Mouse (Mus musculus): Measurements from ENCODE around the gene Nkd2. TPM values are rescaled to one million over a fixed set of nuclear protein-coding genes. Genes with fewer than 3 reads are reported as not detected.

The Nkd2 gene
- polyA plus RNA-seq, 1 experiment from 2014 or later = 3.0 TPM

- ATAC-seq (ENCODE audit: insufficient number of reproducible peaks, insufficient read depth, low FRiP score, low read depth) = no peak
- no peak overlapping the region for H3K27ac ChIP-seq (ENCODE audit: low read length)
Observed at GRCm38 (mm10) chr13:73773519-73774205, 73.8 kb downstream of the Nkd2 start.

GRCm38 (mm10) chr13:73772655-73773054 lies 74.8 kb downstream of the Nkd2 start:
- Histone ChIP-seq H3K4me1 (ENCODE audit: control insufficient read depth, insufficient read depth, low read length) (peaks cover 24% of the 10 kb centered on the region), H3K36me3 (ENCODE audit: control insufficient read depth, insufficient read depth, low read length) (no peaks in the 10 kb centered on the region), H3K4me2 (replicated peaks; ENCODE audit: low read depth, low read length) (no peak overlapping the region), H3K27me3 (ENCODE audit: control insufficient read depth, insufficient read depth, low read length) (no peaks in the 10 kb centered on the region), H3K27ac (ENCODE audit: low read length) (no peak overlapping the region; the same call in 1 of the 2 replicates), H3K4me3 (ENCODE audit: low read depth, low read length) (no peak overlapping the region), H3K9me3 (ENCODE audit: control insufficient read depth, low read depth, low read length) (no peaks in the 10 kb centered on the region), H3K9ac (replicated peaks; ENCODE audit: low read depth, low read length) (no peak overlapping the region)
- ATAC-seq (ENCODE audit: insufficient number of reproducible peaks, insufficient read depth, low FRiP score, low read depth) = peak; percentile 56; the same call in 1 of the 2 replicates
- WGBS = 31% methylated on average over 2 of the region's 2 CpGs

More at GRCm38 (mm10) chr13:73773519-73774205, 73.8 kb downstream of the Nkd2 start:
- Histone ChIP-seq H3K9me3 (ENCODE audit: control insufficient read depth, low read depth, low read length) (no peaks in the 10 kb centered on the region), H3K4me2 (replicated peaks; ENCODE audit: low read depth, low read length) (no peak overlapping the region), H3K9ac (replicated peaks; ENCODE audit: low read depth, low read length) (no peak overlapping the region), H3K4me1 (ENCODE audit: control insufficient read depth, insufficient read depth, low read length) (peaks cover 24% of the 10 kb centered on the region), H3K27me3 (ENCODE audit: control insufficient read depth, insufficient read depth, low read length) (no peaks in the 10 kb centered on the region), H3K36me3 (ENCODE audit: control insufficient read depth, insufficient read depth, low read length) (no peaks in the 10 kb centered on the region), H3K4me3 (ENCODE audit: low read depth, low read length) (no peak overlapping the region)
- WGBS = 70% methylated on average over 4 of the region's 4 CpGs

GRCm38 (mm10) chr13:73771131-73771530 lies 76.3 kb downstream of the Nkd2 start:
- no peak overlapping the region for H3K4me2 ChIP-seq (replicated peaks; ENCODE audit: low read depth, low read length)
- H3K9ac ChIP-seq (replicated peaks; ENCODE audit: low read depth, low read length) = no peak overlapping the region
- no peak overlapping the region for H3K4me3 ChIP-seq (ENCODE audit: low read depth, low read length)
- H3K27me3 ChIP-seq (ENCODE audit: control insufficient read depth, insufficient read depth, low read length) = no peaks in the 10 kb centered on the region
- 52% methylated on average over 3 of the region's 3 CpGs for WGBS
- ATAC-seq (ENCODE audit: insufficient number of reproducible peaks, insufficient read depth, low FRiP score, low read depth) = no peak
- H3K36me3 ChIP-seq (ENCODE audit: control insufficient read depth, insufficient read depth, low read length) = no peaks in the 10 kb centered on the region
- no peaks in the 10 kb centered on the region for H3K9me3 ChIP-seq (ENCODE audit: control insufficient read depth, low read depth, low read length)
- peaks cover 27% of the 10 kb centered on the region for H3K4me1 ChIP-seq (ENCODE audit: control insufficient read depth, insufficient read depth, low read length)
- H3K27ac ChIP-seq (ENCODE audit: low read length) = no peak overlapping the region

GRCm38 (mm10) chr13:73769916-73770682 lies 77.3 kb downstream of the Nkd2 start:
- ATAC-seq (ENCODE audit: insufficient number of reproducible peaks, insufficient read depth, low FRiP score, low read depth) = peak; percentile 69
- H3K9ac ChIP-seq (replicated peaks; ENCODE audit: low read depth, low read length) = no peak overlapping the region
- 55% methylated on average over 4 of the region's 4 CpGs for WGBS
- no peaks in the 10 kb centered on the region for H3K9me3 ChIP-seq (ENCODE audit: control insufficient read depth, low read depth, low read length)
- no peaks in the 10 kb centered on the region for H3K36me3 ChIP-seq (ENCODE audit: control insufficient read depth, insufficient read depth, low read length)
- H3K4me1 ChIP-seq (ENCODE audit: control insufficient read depth, insufficient read depth, low read length) = peaks cover 29% of the 10 kb centered on the region
- H3K4me3 ChIP-seq (ENCODE audit: low read depth, low read length) = no peak overlapping the region
- H3K27ac ChIP-seq (ENCODE audit: low read length) = peak overlapping the region; percentile 33; the same call in 1 of the 2 replicates
- no peaks in the 10 kb centered on the region for H3K27me3 ChIP-seq (ENCODE audit: control insufficient read depth, insufficient read depth, low read length)
- no peak overlapping the region for H3K4me2 ChIP-seq (replicated peaks; ENCODE audit: low read depth, low read length)

Other genes with a start within 250 kb of the Nkd2 start
- 108 and 115 TPM in 2 replicates for gene Clptm1l, start 243.6 kb downstream of the Nkd2 start, polyA plus RNA-seq (2014; fragmentation: Nextera tagmentation; extraction: Ambion mirVana)
- 5.3 and 5.7 TPM in 2 replicates for gene Tert, start 220.7 kb downstream of the Nkd2 start, polyA plus RNA-seq (2014; fragmentation: Nextera tagmentation; extraction: Ambion mirVana)
- not detected in 2 replicates for gene Slc6a18, start 169.6 kb downstream of the Nkd2 start, polyA plus RNA-seq (2014; fragmentation: Nextera tagmentation; extraction: Ambion mirVana)
- gene Slc6a19, start 142.8 kb downstream of the Nkd2 start, polyA plus RNA-seq (2014; fragmentation: Nextera tagmentation; extraction: Ambion mirVana) = not detected in 2 replicates
- gene Slc12a7, start 114.5 kb downstream of the Nkd2 start, polyA plus RNA-seq (2014; fragmentation: Nextera tagmentation; extraction: Ambion mirVana) = 20.1 and 21.8 TPM in 2 replicates
- 35.2 and 44.4 TPM in 2 replicates for gene Trip13, start 90.2 kb upstream of the Nkd2 start, polyA plus RNA-seq (2014; fragmentation: Nextera tagmentation; extraction: Ambion mirVana)
- gene Brd9, start 90.2 kb upstream of the Nkd2 start, polyA plus RNA-seq (2014; fragmentation: Nextera tagmentation; extraction: Ambion mirVana) = 55.2 and 57.8 TPM in 2 replicates
- gene Zdhhc11, start 116.2 kb upstream of the Nkd2 start, polyA plus RNA-seq (2014; fragmentation: Nextera tagmentation; extraction: Ambion mirVana) = not detected in 2 replicates
- gene Tppp, start 161.8 kb upstream of the Nkd2 start, polyA plus RNA-seq (2014; fragmentation: Nextera tagmentation; extraction: Ambion mirVana) = 1.4 and 1.8 TPM in 2 replicates
- 14.7 and 17.0 TPM in 2 replicates for gene Cep72, start 214.7 kb upstream of the Nkd2 start, polyA plus RNA-seq (2014; fragmentation: Nextera tagmentation; extraction: Ambion mirVana)